In the genomic region with DNA sequence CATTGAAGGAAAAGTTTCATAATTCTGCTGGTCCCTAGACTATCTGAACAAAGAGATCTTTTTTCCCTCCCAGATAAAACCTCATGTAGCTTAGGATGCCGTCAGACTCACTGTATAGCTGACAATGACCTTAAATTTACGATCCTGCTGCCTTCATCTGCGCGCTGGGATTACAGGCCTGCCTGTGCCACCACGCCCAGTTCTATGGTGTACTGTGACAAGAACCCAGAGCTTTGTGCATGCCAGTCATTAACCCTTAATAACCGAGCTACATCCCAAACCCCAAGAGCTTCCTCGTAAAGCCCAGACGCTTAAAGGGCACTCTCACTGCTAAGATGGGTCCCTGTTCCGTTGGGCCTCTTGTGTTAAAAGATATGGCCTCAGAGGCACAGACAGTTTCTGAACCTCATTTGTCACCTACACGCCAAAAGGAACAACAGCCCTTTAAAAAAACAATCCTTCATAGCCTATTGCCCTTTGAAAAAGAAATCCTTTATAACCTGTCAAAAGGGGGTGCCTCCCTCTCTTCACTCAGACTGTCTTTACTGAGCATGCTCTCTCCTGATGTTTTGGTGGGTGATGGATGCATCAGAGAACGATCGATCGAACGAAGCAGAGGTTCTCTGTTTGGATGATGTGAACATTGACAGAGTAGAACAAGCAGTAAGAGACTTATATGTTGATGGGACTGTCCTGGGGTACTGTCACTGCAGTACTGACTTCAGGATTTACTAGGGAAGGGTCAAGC, we compare ENCODE assay signal across 8 mouse cellular contexts. TPM values are rescaled to one million over a fixed set of nuclear protein-coding genes. Genes with fewer than 3 reads are reported as not detected.
DNase-seq lines count a peak whose midpoint lies in the region; ATAC-seq and TF ChIP-seq lines count a peak whose summit lies in the region.

No protein-coding gene starts in this region.

- peak overlapping the region; percentile 79 for H3K9ac ChIP-seq in heart, postnatal 0 days (replicated peaks; ENCODE audit: low read depth, low read length)
- peak overlapping the region; percentile 82 for H3K9ac ChIP-seq in liver, embryonic 12.5 days
- H3K9ac ChIP-seq in neural tube, embryonic 13.5 days: peak overlapping the region; percentile 89

- WGBS in heart, postnatal 0 days: 22% methylated on average over 14 of the region's 14 CpGs
- 22% methylated on average over 14 of the region's 14 CpGs for WGBS in liver, embryonic 12.5 days (ENCODE audit: insufficient replicate concordance)
- WGBS in neural tube, embryonic 13.5 days: 11% methylated on average over 14 of the region's 14 CpGs

- no peaks in the 10 kb centered on the region for H3K27me3 ChIP-seq in testis, adult 2 months (ENCODE audit: control insufficient read depth, insufficient read depth, low read length)
- H3K27me3 ChIP-seq in heart, postnatal 0 days (ENCODE audit: control insufficient read depth, insufficient read depth, low read length): no peaks in the 10 kb centered on the region
- no peaks in the 10 kb centered on the region for H3K27me3 ChIP-seq in liver, embryonic 12.5 days (replicated peaks)
- no peaks in the 10 kb centered on the region for H3K27me3 ChIP-seq in neural tube, embryonic 13.5 days

- peak overlapping the region; percentile 44; the same call in 1 of the 2 replicates for H3K27ac ChIP-seq in testis, adult 2 months (ENCODE audit: control insufficient read depth, insufficient read depth, low read depth, low read length)
- H3K27ac ChIP-seq in heart, postnatal 0 days (ENCODE audit: low read depth): peak overlapping the region; percentile 96
- H3K27ac ChIP-seq in liver, embryonic 12.5 days: peak overlapping the region; percentile 89
- H3K27ac ChIP-seq in neural tube, embryonic 13.5 days (replicated peaks): peak overlapping the region; percentile 98

- TF ChIP-seq CTCF in testis, adult 2 months (IDR thresholded peaks at IDR 0.05; ENCODE audit: control insufficient read depth, insufficient read depth, insufficient replicate concordance, low read depth, low read length): no peak
- no peak for TF ChIP-seq CTCF in heart, postnatal 0 days (IDR thresholded peaks at IDR 0.05; ENCODE audit: low read depth)

- H3K4me1 ChIP-seq in testis, adult 2 months (ENCODE audit: control insufficient read depth, insufficient read depth, low read length): peaks cover 19% of the 10 kb centered on the region
- peaks cover 10% of the 10 kb centered on the region for H3K4me1 ChIP-seq in heart, postnatal 0 days (ENCODE audit: control insufficient read depth, insufficient read depth)
- peaks cover 29% of the 10 kb centered on the region for H3K4me1 ChIP-seq in liver, embryonic 12.5 days
- peaks cover 34% of the 10 kb centered on the region for H3K4me1 ChIP-seq in neural tube, embryonic 13.5 days (replicated peaks)

- DNase-seq in embryo, embryonic 10 days (ENCODE audit: low spot score): peak; percentile 60
- DNase-seq in embryo, embryonic 9.5 days (ENCODE audit: extremely low spot score): no peak
- no peak for DNase-seq in testis, postnatal 10 days (ENCODE audit: low spot score)
- DNase-seq in heart, postnatal 0 days (ENCODE audit: low spot score): peak; percentile 26
- no peak for DNase-seq in B cell, adult 2 months

- H3K36me3 ChIP-seq in testis, adult 2 months (ENCODE audit: control insufficient read depth, insufficient read depth, low read length): no peaks in the 10 kb centered on the region
- peaks cover 32% of the 10 kb centered on the region for H3K36me3 ChIP-seq in heart, postnatal 0 days (replicated peaks; ENCODE audit: control insufficient read depth, insufficient read depth, low read length)
- H3K36me3 ChIP-seq in liver, embryonic 12.5 days: peaks cover 37% of the 10 kb centered on the region
- H3K36me3 ChIP-seq in neural tube, embryonic 13.5 days: peaks cover 34% of the 10 kb centered on the region

- TF ChIP-seq EP300 in heart, postnatal 0 days (IDR thresholded peaks at IDR 0.05; ENCODE audit: low read depth): no peak

- H3K4me2 ChIP-seq in heart, postnatal 0 days (ENCODE audit: low read depth, low read length): peak overlapping the region; percentile 86
- peak overlapping the region; percentile 84 for H3K4me2 ChIP-seq in liver, embryonic 12.5 days
- H3K4me2 ChIP-seq in neural tube, embryonic 13.5 days: peak overlapping the region; percentile 67

- peak; percentile 28; the same call in 1 of the 2 replicates for ATAC-seq in heart, postnatal 0 days (ENCODE audit: insufficient read depth, low read depth)
- peak; percentile 67 for ATAC-seq in liver, embryonic 12.5 days
- peak; percentile 78 for ATAC-seq in neural tube, embryonic 13.5 days (ENCODE audit: low read depth)

- H3K4me3 ChIP-seq in testis, adult 2 months (ENCODE audit: control insufficient read depth, low read depth, low read length): peak overlapping the region; percentile 81
- H3K4me3 ChIP-seq in heart, postnatal 0 days (ENCODE audit: low read depth, low read length): peak overlapping the region; percentile 90
- H3K4me3 ChIP-seq in liver, embryonic 12.5 days: peak overlapping the region; percentile 72
- H3K4me3 ChIP-seq in neural tube, embryonic 13.5 days: peak overlapping the region; percentile 61

- H3K9me3 ChIP-seq in heart, postnatal 0 days (replicated peaks; ENCODE audit: control insufficient read depth, low read length): no peaks in the 10 kb centered on the region
- no peaks in the 10 kb centered on the region for H3K9me3 ChIP-seq in liver, embryonic 12.5 days (replicated peaks)
- no peaks in the 10 kb centered on the region for H3K9me3 ChIP-seq in neural tube, embryonic 13.5 days

- TF ChIP-seq POLR2A in testis, adult 2 months (IDR thresholded peaks at IDR 0.05; ENCODE audit: control insufficient read depth, low read depth, low read length): no peak

RNA-seq across cellular contexts. Expression of gene Zfp628, which starts 0.8 kb away (rescaled TPM):
- 8.8 and 10.5 TPM in 2 replicates for polyA plus RNA-seq in testis, adult 2 months (2012; rRNA removed)
- total RNA-seq in heart, postnatal 0 days (2014; rRNA removed; ENCODE audit: low replicate concordance): 8.9 and 13.1 TPM in 2 replicates
- 1.7 and 1.9 TPM in 2 replicates for polyA plus RNA-seq in heart, postnatal 0 days (2015; fragmentation: Nextera tagmentation; extraction: Ambion mirVana)
- 2.4 and 2.7 TPM in 2 replicates for polyA plus RNA-seq in liver, embryonic 12.5 days (2016; fragmentation: Nextera tagmentation; extraction: Ambion mirVana)
- polyA plus RNA-seq in neural tube, embryonic 13.5 days (2015; fragmentation: Nextera tagmentation; extraction: Ambion mirVana): 4.6 and 4.8 TPM in 2 replicates

RNA-seq across cellular contexts. Expression of gene Nat14, which starts 6.0 kb away (rescaled TPM):
- 3.7 and 4.8 TPM in 2 replicates for polyA plus RNA-seq in testis, adult 2 months (2012; rRNA removed)
- 2.0 and 4.2 TPM in 2 replicates for total RNA-seq in heart, postnatal 0 days (2014; rRNA removed; ENCODE audit: low replicate concordance)
- 2.8 and 3.6 TPM in 2 replicates for polyA plus RNA-seq in heart, postnatal 0 days (2015; fragmentation: Nextera tagmentation; extraction: Ambion mirVana)
- 0.54 and 0.67 TPM in 2 replicates for polyA plus RNA-seq in liver, embryonic 12.5 days (2016; fragmentation: Nextera tagmentation; extraction: Ambion mirVana)
- polyA plus RNA-seq in neural tube, embryonic 13.5 days (2015; fragmentation: Nextera tagmentation; extraction: Ambion mirVana): 21.5 and 23.2 TPM in 2 replicates

RNA-seq across cellular contexts. Expression of gene Gm36210, which starts 9.5 kb away (rescaled TPM):
- polyA plus RNA-seq in testis, adult 2 months (2012; rRNA removed): 0.65 and 0.79 TPM in 2 replicates
- total RNA-seq in heart, postnatal 0 days (2014; rRNA removed; ENCODE audit: low replicate concordance): 0.88 TPM in 1 of 2 replicates, not detected in the other
- 0.08 and 0.12 TPM in 2 replicates for polyA plus RNA-seq in heart, postnatal 0 days (2015; fragmentation: Nextera tagmentation; extraction: Ambion mirVana)
- 0.10 TPM in 1 of 2 replicates, not detected in the other for polyA plus RNA-seq in liver, embryonic 12.5 days (2016; fragmentation: Nextera tagmentation; extraction: Ambion mirVana)
- polyA plus RNA-seq in neural tube, embryonic 13.5 days (2015; fragmentation: Nextera tagmentation; extraction: Ambion mirVana): 0.35 and 0.47 TPM in 2 replicates

RNA-seq across cellular contexts. Expression of gene Ssc5d, which starts 9.7 kb away (rescaled TPM):
- polyA plus RNA-seq in testis, adult 2 months (2012; rRNA removed): 0.94 and 1.9 TPM in 2 replicates
- total RNA-seq in heart, postnatal 0 days (2014; rRNA removed; ENCODE audit: low replicate concordance): 3.5 and 5.0 TPM in 2 replicates
- polyA plus RNA-seq in heart, postnatal 0 days (2015; fragmentation: Nextera tagmentation; extraction: Ambion mirVana): 1.1 and 1.2 TPM in 2 replicates
- polyA plus RNA-seq in liver, embryonic 12.5 days (2016; fragmentation: Nextera tagmentation; extraction: Ambion mirVana): 0.13 and 0.19 TPM in 2 replicates
- 2.4 and 2.7 TPM in 2 replicates for polyA plus RNA-seq in neural tube, embryonic 13.5 days (2015; fragmentation: Nextera tagmentation; extraction: Ambion mirVana)

RNA-seq across cellular contexts. Expression of gene Isoc2a, which starts 38.9 kb away (rescaled TPM):
- polyA plus RNA-seq in testis, adult 2 months (2012; rRNA removed): 20.2 and 20.9 TPM in 2 replicates
- 15.2 and 25.6 TPM in 2 replicates for total RNA-seq in heart, postnatal 0 days (2014; rRNA removed; ENCODE audit: low replicate concordance)
- polyA plus RNA-seq in heart, postnatal 0 days (2015; fragmentation: Nextera tagmentation; extraction: Ambion mirVana): 1.4 and 1.6 TPM in 2 replicates
- polyA plus RNA-seq in liver, embryonic 12.5 days (2016; fragmentation: Nextera tagmentation; extraction: Ambion mirVana): 0.62 and 0.95 TPM in 2 replicates
- polyA plus RNA-seq in neural tube, embryonic 13.5 days (2015; fragmentation: Nextera tagmentation; extraction: Ambion mirVana): 0.51 and 0.91 TPM in 2 replicates

Comparison
In these comparisons a context has a peak if more than half of its experiments do, and no peak if none do; other contexts are left out.
1. DNase-seq: peak in embryo, embryonic 10 days (single experiment) and heart, postnatal 0 days (single experiment); none in embryo, embryonic 9.5 days (single experiment), testis, postnatal 10 days (single experiment) and B cell, adult 2 months (0 of 2).
2. H3K27ac ChIP-seq: peak in every context shown above with its lines; median percentile 98 in neural tube, embryonic 13.5 days; 96 in heart, postnatal 0 days; 89 in liver, embryonic 12.5 days; 44 in testis, adult 2 months.
3. ATAC-seq: peak in every context shown above with its lines; median percentile 78 in neural tube, embryonic 13.5 days; 67 in liver, embryonic 12.5 days; 28 in heart, postnatal 0 days.
4. Peak in every context shown above with its lines, with median percentiles within 50 percentile points of each other: H3K4me3 ChIP-seq, H3K4me2 ChIP-seq and H3K9ac ChIP-seq.